Mouse (Mus musculus) hindbrain, embryonic 14.5 days (tissue): ENCODE measurements around the gene Lrch3. TPM values are rescaled to one million over a fixed set of nuclear protein-coding genes. Genes with fewer than 3 reads are reported as not detected.
A peak's percentile ranks its signal among the peaks of the same experiment; 100 is the strongest.
"Not testable (repeated sequence)": the region's sequence is repeated elsewhere in the genome, so short reads cannot be mapped to it uniquely, and the experiment has no call there.

ENCODE experiments used
- ATAC-seq: fragments of 200-750 bp; cut with Nextera tagmentation; 2 replicates; pipeline ENCODE4 v1.8.0; 2017; ENCODE audit warnings: moderate number of reproducible peaks, mild to moderate bottlenecking, moderate TSS enrichment, moderate library complexity; ENCODE audit not compliant: low FRiP score
- DNase-seq: peaks from one replicate; pipeline ENCODE4 v3.0.0-alpha.2; 2015; ENCODE audit warnings: low spot score
- H3K27ac ChIP-seq: fragments of 300-500 bp; sonication (generic); 2 replicates; pipeline ENCODE4 v1.5.1; 2014; ENCODE audit warnings: mild to moderate bottlenecking, moderate library complexity
- H3K27me3 ChIP-seq: fragments of 300-500 bp; sonication (generic); 2 replicates; pipeline ENCODE4 v1.6.1; 2014; ENCODE audit warnings: mild to moderate bottlenecking, low read length, mixed read lengths; ENCODE audit not compliant: control insufficient read depth, insufficient read depth
- H3K36me3 ChIP-seq: fragments of 300-500 bp; sonication (generic); replicated peaks from 2 replicates; pipeline ENCODE4 v1.6.1; 2014; ENCODE audit not compliant: control insufficient read depth, insufficient read depth
- H3K4me1 ChIP-seq: fragments of 300-500 bp; sonication (generic); replicated peaks from 2 replicates; pipeline ENCODE4 v1.6.1; 2014; ENCODE audit warnings: antibody characterized with exemption, low read length, mixed read lengths; ENCODE audit not compliant: control insufficient read depth, insufficient read depth
- H3K4me2 ChIP-seq: fragments of 300-500 bp; sonication (generic); replicated peaks from 2 replicates; pipeline ENCODE4 v1.6.1; 2014; ENCODE audit warnings: mild to moderate bottlenecking, moderate library complexity
- H3K4me3 ChIP-seq: fragments of 300-500 bp; sonication (generic); replicated peaks from 2 replicates; pipeline ENCODE4 v1.5.1; 2014; ENCODE audit warnings: mild to moderate bottlenecking, low read length
- H3K9ac ChIP-seq: fragments of 300-500 bp; sonication (generic); 2 replicates; pipeline ENCODE4 v1.6.1; 2014
- H3K9me3 ChIP-seq: fragments of 300-500 bp; sonication (generic); 2 replicates; pipeline ENCODE4 v1.6.1; 2016; ENCODE audit warnings: low read length; ENCODE audit not compliant: control insufficient read depth
- WGBS: fragments of 180-500 bp; shearing (Covaris S2); extraction: QIAGEN DNeasy Blood & Tissue Kit; methylation state at CpG from one replicate; pipeline ENCODE4 v1.1.7; 2014; 5-methylcytosine and 5-hydroxymethylcytosine counted together
- polyA plus RNA-seq: library from polyadenylated mRNA; unstranded; fragments of >200 nt; fragmentation: Nextera tagmentation; extraction: Ambion mirVana; gene quantifications from 2 replicates; pipeline ENCODE4 v1.2.1, GENCODE M21; 2014

The Lrch3 gene
- polyA plus RNA-seq, 1 experiment from 2014 or later: 53.0 TPM

GRCm38 (mm10) chr16:33053141-33053540 is 139.2 kb downstream of the Lrch3 start:
- H3K27ac ChIP-seq: no peak overlapping the region
- peaks cover 2% of the 10 kb centered on the region for H3K36me3 ChIP-seq
- H3K27me3 ChIP-seq: no peaks in the 10 kb centered on the region
- H3K4me1 ChIP-seq: peaks cover 8% of the 10 kb centered on the region
- no peak overlapping the region for H3K9ac ChIP-seq
- H3K4me2 ChIP-seq: no peak overlapping the region
- 84% methylated on average over 5 of the region's 5 CpGs for WGBS
- no peaks in the 10 kb centered on the region for H3K9me3 ChIP-seq
- H3K4me3 ChIP-seq: no peak overlapping the region
- DNase-seq (no peak), ATAC-seq (no peak)

DNA sequence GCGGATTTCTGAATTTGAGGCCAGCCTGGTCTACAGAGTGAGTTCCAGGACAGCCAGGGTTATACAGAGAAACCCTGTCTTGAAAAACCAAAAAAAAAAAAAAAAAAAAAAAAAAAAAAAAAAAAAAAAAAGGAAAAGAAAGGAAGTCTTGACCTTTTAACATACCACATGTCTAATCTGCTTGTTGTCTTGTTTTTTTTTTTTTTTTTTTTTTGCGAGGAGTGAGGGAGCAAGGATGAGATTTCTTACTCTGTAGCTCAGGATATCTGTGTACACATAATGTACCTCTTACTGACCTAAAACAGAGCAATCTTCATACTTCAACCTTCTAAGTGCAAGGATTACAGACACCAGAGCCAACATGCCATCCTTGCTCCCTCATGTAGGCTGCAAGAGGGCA is 141.0 kb downstream of the Lrch3 start:
- not testable (repeated sequence) for H3K27me3 ChIP-seq, H3K27ac ChIP-seq, ATAC-seq, DNase-seq, H3K4me3 ChIP-seq, H3K4me2 ChIP-seq, H3K9ac ChIP-seq, H3K9me3 ChIP-seq
- Histone ChIP-seq H3K36me3 (peaks cover 20% of the 10 kb centered on the region), H3K4me1 (peaks cover 12% of the 10 kb centered on the region)
- WGBS: 87% methylated on average over 2 of the region's 2 CpGs

DNA sequence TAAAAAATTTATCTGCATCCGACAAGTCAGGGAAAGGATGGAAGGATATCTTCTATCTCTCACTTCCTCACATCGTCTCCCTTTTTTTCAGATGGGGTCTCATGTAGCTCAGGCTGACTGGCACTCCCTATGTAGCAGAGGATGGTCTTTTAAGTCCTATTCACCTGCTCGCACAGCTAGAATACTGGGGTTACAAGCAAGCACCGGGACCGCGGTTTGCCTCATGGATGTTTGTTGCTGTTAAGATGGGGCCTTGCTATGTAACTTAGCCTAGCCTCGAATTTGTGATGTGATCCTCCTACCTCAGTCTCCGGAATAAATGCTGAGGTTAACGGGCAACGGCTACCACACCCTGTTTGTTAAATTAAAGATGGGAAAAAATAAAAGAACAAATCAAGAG is 141.8 kb downstream of the Lrch3 start:
- Histone ChIP-seq H3K27me3 (no peaks in the 10 kb centered on the region), H3K27ac (no peak overlapping the region), H3K4me1 (peaks cover 12% of the 10 kb centered on the region), H3K9me3 (no peaks in the 10 kb centered on the region), H3K4me2 (peak overlapping the region; percentile 79), H3K9ac (peak overlapping the region; percentile 88), H3K4me3 (peak overlapping the region; percentile 76), H3K36me3 (peaks cover 28% of the 10 kb centered on the region)
- ATAC-seq: peak; percentile 16; the same call in 1 of the 2 replicates
- WGBS: 21% methylated on average over 10 of the region's 10 CpGs
- DNase-seq: peak; percentile 27

DNA sequence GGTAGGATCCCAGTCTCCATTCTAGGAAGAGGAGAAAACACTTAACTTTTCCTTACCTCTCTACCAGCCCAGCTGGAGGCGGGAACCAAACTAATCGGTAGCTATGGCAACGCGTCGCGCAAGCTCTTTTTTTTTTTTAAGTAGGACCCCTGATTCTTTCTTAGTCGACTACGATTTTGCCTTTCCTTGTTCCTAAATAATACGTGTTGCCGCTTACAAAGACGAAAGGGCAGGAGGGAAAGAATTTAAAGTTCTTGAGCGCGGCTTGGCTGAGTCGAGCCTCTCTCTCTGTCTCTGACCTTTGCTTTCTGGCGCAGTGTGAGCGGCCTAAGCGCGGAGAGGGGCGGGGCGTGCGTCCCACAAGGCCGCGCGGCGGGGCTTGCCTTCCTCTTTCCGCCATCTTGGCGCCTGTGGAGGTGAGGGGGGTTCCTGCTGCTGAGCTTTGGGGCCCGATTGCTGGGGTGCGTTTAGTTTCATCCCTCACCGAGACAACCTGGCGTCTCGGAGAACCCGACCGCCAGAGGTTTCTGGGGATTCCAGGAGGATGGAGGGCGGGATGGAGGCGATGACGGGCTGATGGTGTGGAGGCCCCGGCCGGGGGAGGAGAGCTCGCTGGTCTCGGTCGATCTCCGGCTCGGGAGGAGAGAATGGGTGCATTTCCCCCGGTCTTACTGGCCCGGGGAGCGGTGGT is 142.3 kb downstream of the Lrch3 start, which contains the start of the genes Iqcg and Rpl35a:
TSS of gene Iqcg (minus strand) at position 124 of the 691 bp plus-strand sequence.
TSS of gene Rpl35a (plus strand) at position 359 of the 691 bp plus-strand sequence.
- ATAC-seq: peak; percentile 92
- Histone ChIP-seq H3K4me2 (peak within 1 kb of the TSS; percentile 79), H3K27me3 (no peaks in the 10 kb centered on the region), H3K4me3 (peak within 1 kb of the TSS; percentile 76), H3K4me1 (peaks cover 12% of the 10 kb centered on the region), H3K9me3 (no peaks in the 10 kb centered on the region), H3K9ac (peak within 1 kb of the TSS; percentile 88), H3K36me3 (peaks cover 33% of the 10 kb centered on the region), H3K27ac (peak within 1 kb of the TSS; percentile 86)
- WGBS: under 1% methylated on average over 47 of the region's 47 CpGs
- peak; percentile 95 for DNase-seq

DNA sequence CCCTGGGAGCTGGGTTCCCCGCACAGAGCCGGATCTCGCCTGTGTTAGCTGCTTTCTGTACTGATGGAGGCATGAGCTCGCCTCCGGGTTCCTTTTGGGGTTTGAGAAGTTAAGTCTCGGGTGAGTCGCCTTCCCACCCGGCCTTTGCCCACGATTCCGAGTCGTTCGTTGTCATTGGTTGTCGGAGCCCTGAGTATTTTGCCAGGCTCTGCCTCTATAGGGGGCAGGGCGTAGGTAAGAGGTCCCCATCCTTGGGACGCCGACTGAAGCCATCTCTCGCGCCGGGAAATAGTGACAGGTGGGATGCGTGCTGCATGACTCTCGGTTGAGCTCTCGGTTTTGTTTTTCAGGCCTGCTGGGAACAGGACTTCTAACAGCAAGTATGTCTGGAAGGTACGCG is 142.9 kb downstream of the Lrch3 start:
- Histone ChIP-seq H3K36me3 (peaks cover 34% of the 10 kb centered on the region), H3K4me1 (peaks cover 15% of the 10 kb centered on the region), H3K4me3 (peak overlapping the region; percentile 76), H3K9me3 (no peaks in the 10 kb centered on the region), H3K9ac (peak overlapping the region; percentile 88), H3K4me2 (peak overlapping the region; percentile 79), H3K27ac (peak overlapping the region; percentile 86), H3K27me3 (no peaks in the 10 kb centered on the region)
- no peak for DNase-seq
- WGBS: under 1% methylated on average over 24 of the region's 24 CpGs
- ATAC-seq: peak; percentile 52; the same call in 1 of the 2 replicates

DNA sequence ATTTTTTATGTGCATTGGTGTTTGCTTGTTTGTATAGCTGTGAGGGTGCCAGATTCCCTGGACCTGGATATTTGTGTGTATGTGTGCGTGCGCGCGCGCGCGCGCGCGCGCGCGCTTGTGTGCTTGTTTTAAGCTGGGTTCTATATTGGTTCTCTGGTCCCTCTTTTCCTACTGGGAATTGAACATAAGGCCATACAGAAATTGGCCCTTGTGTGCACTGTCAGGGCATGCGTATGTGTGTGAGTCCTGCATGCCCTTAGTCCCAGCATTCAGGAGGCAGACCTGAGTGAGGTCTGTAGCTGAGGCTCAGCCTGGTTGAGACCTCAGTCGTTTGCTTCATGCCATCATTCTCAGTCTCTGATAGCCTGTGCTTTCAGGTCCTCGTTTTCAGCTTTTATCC is 144.1 kb downstream of the Lrch3 start:
- Histone ChIP-seq H3K9me3 (no peaks in the 10 kb centered on the region), H3K27ac (no peak overlapping the region), H3K4me2 (peak overlapping the region; percentile 79), H3K4me3 (peak overlapping the region; percentile 76; the same call in 1 of the 2 replicates), H3K36me3 (peaks cover 34% of the 10 kb centered on the region), H3K4me1 (peaks cover 20% of the 10 kb centered on the region), H3K27me3 (no peaks in the 10 kb centered on the region), H3K9ac (0 out of 2 replicates have a peak overlapping the region, but pooled peaks have one; percentile 88)
- 94% methylated on average over 16 of the region's 16 CpGs for WGBS
- ATAC-seq (no peak), DNase-seq (no peak)

DNA sequence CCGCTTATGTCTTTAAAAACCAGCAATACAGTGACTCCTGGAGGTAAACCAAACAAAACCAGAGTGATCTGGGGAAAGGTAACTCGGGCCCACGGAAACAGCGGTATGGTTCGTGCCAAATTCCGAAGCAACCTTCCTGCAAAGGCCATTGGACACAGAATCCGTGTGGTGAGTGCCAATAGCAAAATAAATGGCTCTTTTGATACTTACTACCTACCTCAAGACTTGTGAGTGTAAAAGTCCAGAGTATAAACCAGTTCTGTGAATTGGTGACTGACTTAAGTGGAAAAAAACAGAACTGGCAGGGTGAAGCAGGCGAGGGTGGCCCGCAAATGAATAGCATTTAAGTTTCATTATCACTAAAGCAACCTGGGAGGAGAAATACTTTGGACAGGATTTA is 144.8 kb downstream of the Lrch3 start:
- not testable (repeated sequence) for H3K4me3 ChIP-seq, H3K4me2 ChIP-seq, H3K27me3 ChIP-seq, DNase-seq, ATAC-seq, H3K9me3 ChIP-seq, H3K27ac ChIP-seq, H3K9ac ChIP-seq
- Histone ChIP-seq H3K36me3 (peaks cover 34% of the 10 kb centered on the region), H3K4me1 (peaks cover 26% of the 10 kb centered on the region)
- 94% methylated on average over 9 of the region's 9 CpGs for WGBS

GRCm38 (mm10) chr16:33059471-33059870 is 145.6 kb downstream of the Lrch3 start:
- no peak for ATAC-seq
- Histone ChIP-seq H3K4me2 (no peak overlapping the region), H3K4me1 (peaks cover 31% of the 10 kb centered on the region), H3K9me3 (no peaks in the 10 kb centered on the region), H3K36me3 (peaks cover 34% of the 10 kb centered on the region), H3K9ac (no peak overlapping the region), H3K27me3 (no peaks in the 10 kb centered on the region), H3K27ac (no peak overlapping the region), H3K4me3 (no peak overlapping the region)
- WGBS: 94% methylated on average over 1 of the region's 1 CpGs
- DNase-seq: no peak

- Histone ChIP-seq H3K27ac (no peak overlapping the region), H3K27me3 (no peaks in the 10 kb centered on the region), H3K4me1 (peaks cover 31% of the 10 kb centered on the region), H3K4me3 (no peak overlapping the region), H3K4me2 (no peak overlapping the region), H3K36me3 (peaks cover 34% of the 10 kb centered on the region), H3K9ac (no peak overlapping the region), H3K9me3 (no peaks in the 10 kb centered on the region)
- DNase-seq (no peak), ATAC-seq (no peak)
- 76% methylated on average over 2 of the region's 2 CpGs for WGBS
Measured at GRCm38 (mm10) chr16:33060926-33061325, 147.0 kb downstream of the Lrch3 start.
